Mouse (Mus musculus): ENCODE results near the gene Myl9.

The Myl9 gene

GRCm38 (mm10) chr2:156763101-156763500, 12.1 kb upstream of the Myl9 start:
- in situ Hi-C loops (cut with MboI; ENCODE audit: low sequenced_read_pairs), result no loop called here

GRCm38 (mm10) chr2:156764022-156764421, 11.2 kb upstream of the Myl9 start:
- in situ Hi-C loops (cut with MboI; ENCODE audit: low sequenced_read_pairs), result no loop called here

GRCm38 (mm10) chr2:156764747-156765146, 10.5 kb upstream of the Myl9 start:
- in situ Hi-C loops (cut with MboI; ENCODE audit: low sequenced_read_pairs), result no loop called here

GRCm38 (mm10) chr2:156765593-156765992, 9.6 kb upstream of the Myl9 start:
- in situ Hi-C loops (cut with MboI; ENCODE audit: low sequenced_read_pairs), result no loop called here

- in situ Hi-C loops (cut with MboI; ENCODE audit: low sequenced_read_pairs), result no loop called here
These were observed 8.8 kb upstream of the Myl9 start for GRCm38 (mm10) chr2:156766227-156767019.

- in situ Hi-C loops (cut with MboI; ENCODE audit: low sequenced_read_pairs), result no loop called here
These were observed 8.1 kb upstream of the Myl9 start for GRCm38 (mm10) chr2:156767108-156767507.

- in situ Hi-C loops (cut with MboI; ENCODE audit: low sequenced_read_pairs), result no loop called here
These were observed 5.9 kb upstream of the Myl9 start for GRCm38 (mm10) chr2:156769274-156769673.

- in situ Hi-C loops (cut with MboI; ENCODE audit: low sequenced_read_pairs), result no loop called here
These were observed 1.8 kb upstream of the Myl9 start for GRCm38 (mm10) chr2:156773470-156773869.

GRCm38 (mm10) chr2:156774035-156774737, 1.0 kb upstream of the Myl9 start:
- in situ Hi-C loops (cut with MboI; ENCODE audit: low sequenced_read_pairs), result no loop called here

GRCm38 (mm10) chr2:156775455-156776435, 525 bp downstream of the Myl9 start:
- in situ Hi-C loops (cut with MboI; ENCODE audit: low sequenced_read_pairs), result no loop called here

GRCm38 (mm10) chr2:156776907-156777306, 1.7 kb downstream of the Myl9 start:
- in situ Hi-C loops (cut with MboI; ENCODE audit: low sequenced_read_pairs), result no loop called here

GRCm38 (mm10) chr2:156777326-156778004, 2.2 kb downstream of the Myl9 start:
- in situ Hi-C loops (cut with MboI; ENCODE audit: low sequenced_read_pairs), result no loop called here

GRCm38 (mm10) chr2:156778571-156778970, 3.4 kb downstream of the Myl9 start:
- in situ Hi-C loops (cut with MboI; ENCODE audit: low sequenced_read_pairs), result no loop called here

GRCm38 (mm10) chr2:156779036-156779435, 3.8 kb downstream of the Myl9 start:
- in situ Hi-C loops (cut with MboI; ENCODE audit: low sequenced_read_pairs), result no loop called here

- in situ Hi-C loops (cut with MboI; ENCODE audit: low sequenced_read_pairs), result no loop called here
These were observed 4.3 kb downstream of the Myl9 start for GRCm38 (mm10) chr2:156779488-156779887.

GRCm38 (mm10) chr2:156780129-156780528, 4.9 kb downstream of the Myl9 start:
- in situ Hi-C loops (cut with MboI; ENCODE audit: low sequenced_read_pairs), result no loop called here

- in situ Hi-C loops (cut with MboI; ENCODE audit: low sequenced_read_pairs), result no loop called here
These were observed 5.5 kb downstream of the Myl9 start for GRCm38 (mm10) chr2:156780752-156781151.

- in situ Hi-C loops (cut with MboI; ENCODE audit: low sequenced_read_pairs), result no loop called here
These were observed 6.1 kb downstream of the Myl9 start for GRCm38 (mm10) chr2:156781281-156781680.

- in situ Hi-C loops (cut with MboI; ENCODE audit: low sequenced_read_pairs), result no loop called here
These were observed 6.7 kb downstream of the Myl9 start for GRCm38 (mm10) chr2:156781836-156782480.

Measured in CH12F3 (cell line).